Mouse (Mus musculus): ENCODE measurements around the gene Otulin. TPM values are rescaled to one million over a fixed set of nuclear protein-coding genes. Genes with fewer than 3 reads are reported as not detected.

The Otulin gene
- polyA plus RNA-seq, 1 experiment: 26.0 TPM

DNA sequence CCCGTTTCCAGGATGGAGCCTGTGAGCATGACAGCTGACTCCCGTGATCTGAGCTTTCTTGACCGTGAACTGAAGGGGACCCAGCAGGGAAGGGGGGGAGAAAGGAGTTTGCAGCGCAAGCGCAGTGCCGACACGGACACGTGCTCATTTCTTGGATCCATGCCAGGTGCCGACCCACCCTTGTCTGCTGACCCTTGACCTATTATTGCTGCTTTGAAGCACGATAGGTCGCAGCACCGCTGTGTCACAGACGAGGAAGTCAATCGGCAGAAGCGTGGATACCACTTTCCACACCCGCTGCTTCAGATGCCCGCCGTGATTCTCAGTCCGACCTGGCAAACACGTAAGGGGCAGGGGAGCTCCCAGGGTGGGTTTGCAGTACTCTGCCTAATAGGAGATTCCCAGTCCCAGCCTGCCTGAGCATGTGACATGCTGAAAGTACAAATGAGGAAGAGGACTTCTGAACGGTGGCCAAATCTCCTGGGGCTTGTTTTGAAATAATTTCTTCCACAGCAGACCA is 35.0 kb upstream of the Otulin start:
- H3K27ac ChIP-seq (ENCODE audit: insufficient read depth, low read length): no peak overlapping the region
- peak overlapping the region; percentile 82 for H3K4me3 ChIP-seq (replicated peaks; ENCODE audit: insufficient read depth, low read depth, low read length)
- H3K4me1 ChIP-seq (ENCODE audit: control insufficient read depth, insufficient read depth, low read length): peaks cover 2% of the 10 kb centered on the region; the same call in 1 of the 2 replicates
- H3K27me3 ChIP-seq (ENCODE audit: control insufficient read depth, insufficient read depth, low read length): no peaks in the 10 kb centered on the region
- 0 out of 2 replicates have a peak, but pooled peaks have one; percentile 32 for TF ChIP-seq POLR2A (IDR thresholded peaks at IDR 0.05; ENCODE audit: borderline replicate concordance, insufficient read depth, low read length)
- TF ChIP-seq CTCF (IDR thresholded peaks at IDR 0.05; ENCODE audit: borderline replicate concordance, insufficient read depth, low read depth, low read length): no peak
- 2% methylated on average over 21 of the region's 21 CpGs for WGBS
- peak; percentile 75 to 78 for DNase-seq

DNA sequence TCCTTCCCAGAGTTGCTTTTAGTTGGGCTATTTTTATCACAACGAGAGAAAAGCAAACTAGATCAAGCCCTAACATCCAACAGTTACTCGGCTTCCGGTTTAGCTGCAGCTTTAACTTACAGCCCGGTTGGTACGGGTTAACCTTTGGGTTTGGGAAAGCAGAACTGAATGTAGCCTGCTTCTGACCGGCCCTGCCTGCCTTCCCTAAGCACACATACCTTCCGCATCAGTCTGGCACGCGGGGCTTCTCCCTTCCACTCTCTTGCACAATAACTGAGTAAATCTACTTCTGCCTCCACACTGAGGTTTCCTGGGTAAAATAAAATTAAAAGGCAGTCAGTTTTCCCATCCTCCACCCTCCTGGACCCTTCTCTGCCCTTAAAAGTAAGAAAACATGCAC is 33.6 kb upstream of the Otulin start:
- H3K27ac ChIP-seq (ENCODE audit: insufficient read depth, low read length): no peak overlapping the region
- H3K27me3 ChIP-seq (ENCODE audit: control insufficient read depth, insufficient read depth, low read length): no peaks in the 10 kb centered on the region
- no peak overlapping the region for H3K4me3 ChIP-seq (replicated peaks; ENCODE audit: insufficient read depth, low read depth, low read length)
- peaks cover 2% of the 10 kb centered on the region; the same call in 1 of the 2 replicates for H3K4me1 ChIP-seq (ENCODE audit: control insufficient read depth, insufficient read depth, low read length)
- no peak for DNase-seq
- WGBS: 98% methylated on average over 9 of the region's 9 CpGs
- TF ChIP-seq CTCF (IDR thresholded peaks at IDR 0.05; ENCODE audit: borderline replicate concordance, insufficient read depth, low read depth, low read length) (no peak), POLR2A (IDR thresholded peaks at IDR 0.05; ENCODE audit: borderline replicate concordance, insufficient read depth, low read length) (no peak)

DNA sequence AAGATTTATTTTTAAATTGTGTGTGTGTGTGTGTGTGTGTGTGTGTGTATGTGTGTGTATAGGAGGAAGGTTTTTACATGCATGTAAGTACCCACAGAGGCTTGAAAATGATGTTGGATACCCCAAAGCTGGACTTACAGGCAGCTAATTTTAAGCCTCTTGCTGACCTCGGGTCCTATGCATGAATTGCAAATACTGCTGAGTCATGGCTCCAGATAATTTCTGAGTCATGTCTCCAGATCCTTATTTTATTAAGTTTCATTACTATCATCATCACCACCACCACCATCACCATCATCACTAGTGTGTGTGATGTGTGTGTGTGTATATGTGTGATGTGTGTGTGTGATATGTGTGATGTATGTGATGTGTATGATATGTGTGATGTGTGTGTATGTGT is 32.2 kb upstream of the Otulin start:
- no peaks in the 10 kb centered on the region for H3K27me3 ChIP-seq (ENCODE audit: control insufficient read depth, insufficient read depth, low read length)
- no peak for TF ChIP-seq CTCF (IDR thresholded peaks at IDR 0.05; ENCODE audit: borderline replicate concordance, insufficient read depth, low read depth, low read length)
- no peak for TF ChIP-seq POLR2A (IDR thresholded peaks at IDR 0.05; ENCODE audit: borderline replicate concordance, insufficient read depth, low read length)
- DNase-seq: no peak
- no peak overlapping the region for H3K27ac ChIP-seq (ENCODE audit: insufficient read depth, low read length)
- no peak overlapping the region for H3K4me3 ChIP-seq (replicated peaks; ENCODE audit: insufficient read depth, low read depth, low read length)
- WGBS: 42% methylated on average over 1 of the region's 1 CpGs
- H3K4me1 ChIP-seq (ENCODE audit: control insufficient read depth, insufficient read depth, low read length): peaks cover 2% of the 10 kb centered on the region; the same call in 1 of the 2 replicates

DNA sequence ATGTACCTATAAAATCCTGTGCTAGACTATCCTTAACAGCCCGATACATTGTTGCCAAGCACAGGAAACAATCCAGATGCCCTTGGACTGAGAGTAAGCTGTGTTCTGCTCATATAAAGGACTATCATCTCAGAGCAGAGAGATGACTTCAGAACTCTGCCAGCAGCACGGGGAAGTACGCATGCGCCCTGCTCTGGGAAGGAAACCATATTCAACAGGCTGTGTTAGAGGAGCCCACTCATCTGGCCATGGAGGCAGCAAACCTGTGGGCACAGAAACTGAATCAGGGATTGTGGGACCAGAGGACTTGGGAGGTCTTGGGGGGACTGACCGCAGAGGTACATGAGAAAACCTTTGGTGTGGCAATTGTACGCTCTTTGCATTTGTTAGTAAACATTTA is 31.2 kb upstream of the Otulin start:
- no peak overlapping the region for H3K4me3 ChIP-seq (replicated peaks; ENCODE audit: insufficient read depth, low read depth, low read length)
- no peak overlapping the region for H3K27ac ChIP-seq (ENCODE audit: insufficient read depth, low read length)
- TF ChIP-seq POLR2A (IDR thresholded peaks at IDR 0.05; ENCODE audit: borderline replicate concordance, insufficient read depth, low read length) (no peak), CTCF (IDR thresholded peaks at IDR 0.05; ENCODE audit: borderline replicate concordance, insufficient read depth, low read depth, low read length) (no peak)
- peak in 1 of 2 experiments; percentile 4 for DNase-seq
- H3K27me3 ChIP-seq (ENCODE audit: control insufficient read depth, insufficient read depth, low read length): no peaks in the 10 kb centered on the region
- peaks cover 2% of the 10 kb centered on the region; the same call in 1 of the 2 replicates for H3K4me1 ChIP-seq (ENCODE audit: control insufficient read depth, insufficient read depth, low read length)
- WGBS: 94% methylated on average over 6 of the region's 6 CpGs

DNA sequence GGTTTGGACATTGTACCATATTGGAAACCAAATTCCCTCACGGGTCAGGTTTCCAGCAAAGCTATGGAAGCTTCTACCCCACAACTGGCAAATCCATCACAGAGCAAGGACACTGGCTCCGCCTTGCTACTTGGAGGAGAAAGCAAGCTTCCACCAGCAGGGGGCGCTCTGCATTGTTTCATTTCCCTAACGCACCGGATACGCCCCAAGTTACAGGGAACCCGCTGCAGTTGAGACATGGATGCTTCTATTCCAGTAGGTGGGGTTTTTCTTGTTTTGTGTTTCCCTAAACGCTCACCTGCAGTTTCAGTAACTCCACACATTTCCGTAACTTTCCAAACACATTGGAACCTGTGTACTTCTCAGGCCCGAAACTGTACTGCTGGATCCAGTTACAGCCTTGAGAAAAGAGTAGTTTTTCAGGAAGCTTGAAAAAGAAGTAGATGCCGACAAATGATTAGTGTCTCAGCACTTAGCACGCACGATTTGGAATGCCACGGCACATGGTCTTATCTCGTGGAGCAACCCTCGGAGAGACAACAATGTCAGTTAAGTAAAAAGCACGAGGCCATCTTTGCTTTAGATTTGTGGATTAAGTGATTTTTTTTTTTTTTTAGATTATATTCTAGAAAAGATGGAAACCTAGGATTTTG is 29.2 kb upstream of the Otulin start:
- Histone ChIP-seq H3K4me1 (ENCODE audit: control insufficient read depth, insufficient read depth, low read length) (no peaks in the 10 kb centered on the region; the same call in 1 of the 2 replicates), H3K27ac (ENCODE audit: insufficient read depth, low read length) (no peak overlapping the region), H3K27me3 (ENCODE audit: control insufficient read depth, insufficient read depth, low read length) (no peaks in the 10 kb centered on the region), H3K4me3 (replicated peaks; ENCODE audit: insufficient read depth, low read depth, low read length) (no peak overlapping the region)
- DNase-seq: peak; percentile 73 to 84
- WGBS: 45% methylated on average over 17 of the region's 17 CpGs
- TF ChIP-seq POLR2A (IDR thresholded peaks at IDR 0.05; ENCODE audit: borderline replicate concordance, insufficient read depth, low read length): no peak
- TF ChIP-seq CTCF (IDR thresholded peaks at IDR 0.05; ENCODE audit: borderline replicate concordance, insufficient read depth, low read depth, low read length): peak; percentile 80

DNA sequence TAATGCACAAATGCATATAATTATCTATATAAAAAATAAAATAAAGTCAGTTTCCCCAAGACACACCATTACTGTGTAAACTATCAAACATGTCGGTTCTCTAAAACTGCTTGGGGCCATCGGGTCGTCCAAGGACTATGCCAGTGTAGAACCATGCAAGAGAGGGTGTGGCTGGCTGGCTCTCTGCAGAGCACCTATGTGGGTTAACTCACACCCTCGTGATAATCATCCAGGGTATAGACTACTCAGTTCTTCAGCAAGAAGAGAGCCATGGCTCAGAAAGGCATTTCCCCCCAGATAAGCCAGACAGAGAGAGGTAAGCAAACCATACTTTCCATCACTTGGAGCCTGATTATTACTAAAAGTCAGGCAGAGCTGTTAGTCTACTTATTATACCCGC is 28.6 kb upstream of the Otulin start:
- Histone ChIP-seq H3K4me3 (replicated peaks; ENCODE audit: insufficient read depth, low read depth, low read length) (no peak overlapping the region), H3K4me1 (ENCODE audit: control insufficient read depth, insufficient read depth, low read length) (no peaks in the 10 kb centered on the region), H3K27me3 (ENCODE audit: control insufficient read depth, insufficient read depth, low read length) (no peaks in the 10 kb centered on the region), H3K27ac (ENCODE audit: insufficient read depth, low read length) (no peak overlapping the region)
- peak in 1 of 2 experiments; percentile 1 for DNase-seq
- WGBS: 92% methylated on average over 5 of the region's 5 CpGs
- TF ChIP-seq CTCF (IDR thresholded peaks at IDR 0.05; ENCODE audit: borderline replicate concordance, insufficient read depth, low read depth, low read length): no peak
- no peak for TF ChIP-seq POLR2A (IDR thresholded peaks at IDR 0.05; ENCODE audit: borderline replicate concordance, insufficient read depth, low read length)

DNA sequence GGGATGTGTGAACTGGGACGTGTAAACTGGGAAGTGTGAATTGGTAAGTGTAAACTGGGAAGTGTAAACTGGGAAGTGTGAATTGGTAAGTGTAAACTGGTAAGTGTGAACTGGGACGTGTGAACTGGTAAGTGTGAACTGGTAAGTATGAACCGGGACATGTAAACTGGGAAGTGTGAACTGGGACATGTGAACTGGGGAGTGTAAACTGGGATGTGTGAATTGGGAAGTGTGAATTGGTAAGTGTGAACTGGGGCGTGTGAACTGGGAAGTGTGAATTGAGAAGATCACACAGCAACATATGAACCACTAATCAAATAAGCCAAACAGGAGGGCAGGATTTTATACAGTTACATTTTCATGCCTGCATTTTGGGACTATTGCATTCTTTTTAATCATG is 27.9 kb upstream of the Otulin start:
- TF ChIP-seq POLR2A (IDR thresholded peaks at IDR 0.05; ENCODE audit: borderline replicate concordance, insufficient read depth, low read length) (no peak), CTCF (IDR thresholded peaks at IDR 0.05; ENCODE audit: borderline replicate concordance, insufficient read depth, low read depth, low read length) (no peak)
- Histone ChIP-seq H3K4me3 (replicated peaks; ENCODE audit: insufficient read depth, low read depth, low read length) (no peak overlapping the region), H3K27me3 (ENCODE audit: control insufficient read depth, insufficient read depth, low read length) (no peaks in the 10 kb centered on the region), H3K27ac (ENCODE audit: insufficient read depth, low read length) (no peak overlapping the region), H3K4me1 (ENCODE audit: control insufficient read depth, insufficient read depth, low read length) (no peaks in the 10 kb centered on the region)
- WGBS: 95% methylated on average over 4 of the region's 4 CpGs
- DNase-seq: peak in 1 of 2 experiments; percentile 2

DNA sequence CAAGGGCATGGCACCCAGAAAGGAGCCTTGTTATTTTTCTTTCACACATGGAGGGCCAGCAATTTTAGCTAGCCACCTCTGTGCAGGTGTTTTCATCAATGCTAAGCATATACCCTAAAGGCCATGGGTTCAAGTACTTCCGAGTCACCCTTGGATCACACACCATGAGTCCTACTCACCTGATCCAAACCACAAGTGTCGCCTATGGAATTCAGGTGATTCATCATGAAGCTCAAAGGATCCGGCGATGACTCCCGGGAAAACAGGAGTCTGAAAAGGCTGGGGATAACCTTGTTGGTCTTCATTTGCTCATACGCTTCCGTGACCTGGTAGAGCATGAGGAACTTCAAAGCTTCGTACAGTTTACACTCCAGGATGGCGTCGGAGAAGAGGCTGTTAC is 27.4 kb upstream of the Otulin start:
- 96% methylated on average over 10 of the region's 10 CpGs for WGBS

More for the DNA sequence above, 27.4 kb upstream of the Otulin start:
- peak in 1 of 2 experiments; percentile 4 for DNase-seq
- no peaks in the 10 kb centered on the region for H3K27me3 ChIP-seq (ENCODE audit: control insufficient read depth, insufficient read depth, low read length)
- H3K4me3 ChIP-seq (replicated peaks; ENCODE audit: insufficient read depth, low read depth, low read length): no peak overlapping the region
- H3K27ac ChIP-seq (ENCODE audit: insufficient read depth, low read length): no peak overlapping the region
- H3K4me1 ChIP-seq (ENCODE audit: control insufficient read depth, insufficient read depth, low read length): no peaks in the 10 kb centered on the region
- TF ChIP-seq POLR2A (IDR thresholded peaks at IDR 0.05; ENCODE audit: borderline replicate concordance, insufficient read depth, low read length) (no peak), CTCF (IDR thresholded peaks at IDR 0.05; ENCODE audit: borderline replicate concordance, insufficient read depth, low read depth, low read length) (no peak)

Data from cerebellum, adult 2 months (tissue).